Mouse (Mus musculus): Measurements from ENCODE around the gene Tmem233. TPM values are rescaled to one million over a fixed set of nuclear protein-coding genes. Genes with fewer than 3 reads are reported as not detected.

The Tmem233 gene
- polyA plus RNA-seq, 1 experiment from 2014 or later = not detected

DNA sequence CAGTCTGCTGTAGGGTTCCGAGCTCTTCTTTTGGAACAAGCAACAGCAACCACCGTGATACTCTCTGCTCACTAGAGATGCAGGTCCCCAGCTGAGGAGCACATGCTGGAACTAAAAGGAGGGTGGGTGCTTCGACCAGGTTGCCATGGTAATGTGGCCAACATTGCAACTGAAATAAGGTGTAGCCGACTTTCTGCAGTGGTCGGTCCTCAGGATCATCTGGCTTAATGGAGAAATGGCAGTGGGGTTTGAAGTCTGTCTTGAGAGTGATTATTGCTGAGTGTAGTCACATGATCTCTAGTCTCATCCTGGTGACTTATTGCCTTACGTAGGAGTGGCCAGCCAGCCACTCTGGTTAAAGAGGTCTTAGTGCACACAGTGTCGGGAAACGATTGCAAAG lies 69.2 kb downstream of the Tmem233 start:
- H3K4me3 ChIP-seq (replicated peaks; ENCODE audit: low read length) = no peak overlapping the region
- no peak for ATAC-seq (ENCODE audit: low FRiP score)

GRCm38 (mm10) chr5:116012503-116012902 lies 70.5 kb downstream of the Tmem233 start:
- Histone ChIP-seq H3K4me1 (replicated peaks; ENCODE audit: control insufficient read depth, insufficient read depth, low read length) (no peaks in the 10 kb centered on the region), H3K4me2 (replicated peaks) (no peak overlapping the region), H3K4me3 (replicated peaks; ENCODE audit: low read length) (no peak overlapping the region), H3K9me3 (ENCODE audit: control insufficient read depth, low read length) (no peaks in the 10 kb centered on the region), H3K27ac (no peak overlapping the region), H3K9ac (no peak overlapping the region), H3K27me3 (ENCODE audit: control insufficient read depth, insufficient read depth, low read length) (no peaks in the 10 kb centered on the region), H3K36me3 (replicated peaks; ENCODE audit: control insufficient read depth, insufficient read depth) (peaks cover 51% of the 10 kb centered on the region)
- ATAC-seq (ENCODE audit: low FRiP score) = no peak
- 94% methylated on average over 7 of the region's 7 CpGs for whole genome bisulfite sequencing
- no peak for DNase-seq (ENCODE audit: low spot score)

More for the DNA sequence above, 69.2 kb downstream of the Tmem233 start:
- Histone ChIP-seq H3K4me2 (replicated peaks) (no peak overlapping the region), H3K27me3 (ENCODE audit: control insufficient read depth, insufficient read depth, low read length) (no peaks in the 10 kb centered on the region), H3K4me1 (replicated peaks; ENCODE audit: control insufficient read depth, insufficient read depth, low read length) (no peaks in the 10 kb centered on the region), H3K9me3 (ENCODE audit: control insufficient read depth, low read length) (no peaks in the 10 kb centered on the region), H3K27ac (no peak overlapping the region), H3K36me3 (replicated peaks; ENCODE audit: control insufficient read depth, insufficient read depth) (peaks cover 64% of the 10 kb centered on the region), H3K9ac (no peak overlapping the region)
- 82% methylated on average over 8 of the region's 8 CpGs for WGBS
- DNase-seq (ENCODE audit: low spot score) = no peak

DNA sequence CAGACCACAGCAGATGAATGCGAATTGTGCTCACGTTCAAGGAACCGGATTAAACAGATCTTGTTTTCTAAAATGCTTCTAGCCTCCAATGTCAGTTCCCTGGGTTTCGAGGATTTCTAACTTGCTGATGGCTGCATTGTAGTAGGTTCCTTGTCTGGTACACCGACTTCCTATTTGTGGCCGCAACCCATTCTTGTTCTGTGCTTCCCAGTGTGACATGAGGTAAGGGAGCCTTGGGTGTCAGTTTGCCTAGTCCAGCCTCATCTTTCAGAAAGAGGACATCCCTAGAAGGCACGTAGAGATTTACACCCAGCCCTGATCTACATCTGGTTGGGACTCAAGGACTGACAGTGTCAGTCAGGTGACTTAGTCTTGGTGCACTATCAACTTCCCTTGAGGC lies 71.3 kb downstream of the Tmem233 start:
- Histone ChIP-seq H3K4me3 (replicated peaks; ENCODE audit: low read length) (no peak overlapping the region), H3K4me1 (replicated peaks; ENCODE audit: control insufficient read depth, insufficient read depth, low read length) (no peaks in the 10 kb centered on the region), H3K27ac (no peak overlapping the region), H3K36me3 (replicated peaks; ENCODE audit: control insufficient read depth, insufficient read depth) (peaks cover 43% of the 10 kb centered on the region), H3K4me2 (replicated peaks) (no peak overlapping the region), H3K27me3 (ENCODE audit: control insufficient read depth, insufficient read depth, low read length) (no peaks in the 10 kb centered on the region), H3K9me3 (ENCODE audit: control insufficient read depth, low read length) (no peaks in the 10 kb centered on the region), H3K9ac (no peak overlapping the region)
- 93% methylated on average over 7 of the region's 7 CpGs for WGBS
- no peak for ATAC-seq (ENCODE audit: low FRiP score)
- no peak for DNase-seq (ENCODE audit: low spot score)

DNA sequence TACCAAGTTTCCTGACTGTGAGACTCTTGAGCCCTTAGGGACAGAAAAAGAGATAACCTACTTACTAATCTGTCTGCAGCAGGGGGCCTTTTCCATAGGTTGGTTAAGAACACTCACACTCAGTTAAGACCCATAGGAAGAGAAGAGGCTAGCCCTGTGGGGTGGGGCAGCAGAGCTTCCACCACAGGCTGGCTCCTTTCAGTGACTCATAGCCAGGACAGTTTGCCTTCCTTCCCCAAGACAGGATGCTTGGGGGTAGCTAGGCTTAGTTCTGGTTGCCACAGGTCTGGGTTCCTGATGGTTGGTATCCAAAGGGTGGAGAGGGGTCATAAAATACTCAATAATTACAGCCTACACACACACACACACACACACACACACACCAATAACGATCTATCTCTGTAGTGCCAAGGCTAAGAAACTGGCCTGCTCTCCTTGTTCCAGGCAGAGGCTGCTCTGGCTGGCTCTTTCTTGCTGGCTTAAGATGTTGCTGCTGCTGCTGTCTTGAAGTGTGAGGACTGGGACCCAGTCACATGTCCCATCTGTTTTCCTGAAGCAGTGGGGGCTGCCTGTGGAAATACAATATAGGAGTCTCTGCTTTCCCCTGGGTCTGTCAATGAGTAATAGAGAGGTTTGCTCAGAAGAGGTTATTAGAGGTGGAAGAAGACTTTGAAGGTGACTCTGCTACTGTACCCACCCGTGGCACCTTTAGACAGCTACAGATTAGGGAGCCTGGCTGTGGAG lies 73.0 kb downstream of the Tmem233 start:
- DNase-seq (ENCODE audit: low spot score) (no peak), ATAC-seq (ENCODE audit: low FRiP score) (no peak)
- Histone ChIP-seq H3K27ac (no peak overlapping the region), H3K4me3 (replicated peaks; ENCODE audit: low read length) (no peak overlapping the region), H3K27me3 (ENCODE audit: control insufficient read depth, insufficient read depth, low read length) (no peaks in the 10 kb centered on the region), H3K9ac (no peak overlapping the region), H3K9me3 (ENCODE audit: control insufficient read depth, low read length) (no peaks in the 10 kb centered on the region), H3K4me2 (replicated peaks) (no peak overlapping the region), H3K4me1 (replicated peaks; ENCODE audit: control insufficient read depth, insufficient read depth, low read length) (no peaks in the 10 kb centered on the region), H3K36me3 (replicated peaks; ENCODE audit: control insufficient read depth, insufficient read depth) (peaks cover 27% of the 10 kb centered on the region)
- 93% methylated on average over 2 of the region's 2 CpGs for WGBS

DNA sequence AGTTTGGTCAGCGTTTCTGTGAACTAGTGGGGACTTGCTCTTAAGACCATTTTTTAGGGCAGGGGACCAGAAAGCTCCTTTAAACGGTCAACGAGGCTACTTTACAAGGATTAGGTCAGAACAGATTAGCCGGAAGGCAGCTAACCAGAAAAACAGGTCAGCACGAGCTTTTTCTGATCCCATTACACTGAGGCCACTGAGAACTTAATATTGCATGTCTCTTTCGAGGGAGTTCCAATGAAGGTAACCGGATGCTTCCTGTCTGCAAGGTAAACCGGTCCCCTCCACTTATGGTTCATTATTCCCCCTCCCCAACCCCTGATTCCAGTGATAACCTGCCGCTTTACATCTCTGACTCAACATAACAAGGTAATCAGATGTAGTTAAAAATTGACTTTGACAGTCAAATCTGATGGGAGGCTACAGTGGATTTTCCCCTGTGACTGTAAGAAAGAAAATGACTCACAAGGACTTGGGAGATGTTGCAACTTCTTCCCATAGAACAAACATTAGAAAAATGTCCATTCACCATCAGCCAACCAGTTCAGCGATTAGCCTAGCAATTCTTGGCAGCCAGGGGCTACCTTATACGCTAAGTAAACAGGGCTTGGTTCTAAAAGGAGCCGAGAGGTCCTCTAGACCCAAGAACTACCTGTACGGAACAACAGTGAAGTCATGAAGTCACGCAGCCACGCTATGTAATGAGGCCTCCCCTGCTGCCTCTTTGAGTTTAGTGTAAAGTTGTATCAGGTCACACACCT lies 73.8 kb downstream of the Tmem233 start:
- Histone ChIP-seq H3K9me3 (ENCODE audit: control insufficient read depth, low read length) (no peaks in the 10 kb centered on the region), H3K9ac (no peak overlapping the region), H3K4me1 (replicated peaks; ENCODE audit: control insufficient read depth, insufficient read depth, low read length) (0 out of 2 replicates have a peak, but pooled peaks cover 6% of the 10 kb centered on the region), H3K36me3 (replicated peaks; ENCODE audit: control insufficient read depth, insufficient read depth) (peaks cover 19% of the 10 kb centered on the region), H3K27me3 (ENCODE audit: control insufficient read depth, insufficient read depth, low read length) (no peaks in the 10 kb centered on the region), H3K27ac (no peak overlapping the region), H3K4me2 (replicated peaks) (no peak overlapping the region), H3K4me3 (replicated peaks; ENCODE audit: low read length) (no peak overlapping the region)
- no peak for ATAC-seq (ENCODE audit: low FRiP score)
- no peak for DNase-seq (ENCODE audit: low spot score)
- whole genome bisulfite sequencing = 91% methylated on average over 15 of the region's 15 CpGs

DNA sequence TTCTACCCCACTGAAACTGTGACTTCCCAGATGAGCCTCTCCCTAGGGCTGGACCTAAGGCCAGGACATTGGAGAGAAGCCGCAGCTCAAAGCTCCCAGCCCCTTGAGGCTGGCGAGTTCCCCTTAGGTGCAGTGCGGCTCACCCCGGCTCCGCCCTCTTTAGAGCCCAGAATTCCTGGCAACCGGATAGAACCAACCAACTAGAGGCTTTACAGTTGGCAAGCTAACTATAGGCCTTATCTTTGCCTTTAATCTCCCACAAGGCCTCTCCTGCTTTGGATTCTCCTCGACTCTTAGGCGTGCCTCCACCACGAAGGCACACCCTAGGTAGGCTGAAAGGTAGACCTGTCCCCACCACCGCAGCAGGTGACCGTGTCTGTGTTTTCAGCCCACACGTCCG lies 75.3 kb downstream of the Tmem233 start:
- Histone ChIP-seq H3K4me2 (replicated peaks) (no peak overlapping the region), H3K36me3 (replicated peaks; ENCODE audit: control insufficient read depth, insufficient read depth) (peaks cover 4% of the 10 kb centered on the region), H3K4me1 (replicated peaks; ENCODE audit: control insufficient read depth, insufficient read depth, low read length) (0 out of 2 replicates have a peak, but pooled peaks cover 14% of the 10 kb centered on the region), H3K27me3 (ENCODE audit: control insufficient read depth, insufficient read depth, low read length) (no peaks in the 10 kb centered on the region), H3K4me3 (replicated peaks; ENCODE audit: low read length) (no peak overlapping the region), H3K27ac (no peak overlapping the region), H3K9ac (no peak overlapping the region), H3K9me3 (ENCODE audit: control insufficient read depth, low read length) (no peaks in the 10 kb centered on the region)
- WGBS = 92% methylated on average over 13 of the region's 13 CpGs
- ATAC-seq (ENCODE audit: low FRiP score) (no peak), DNase-seq (ENCODE audit: low spot score) (no peak)

DNA sequence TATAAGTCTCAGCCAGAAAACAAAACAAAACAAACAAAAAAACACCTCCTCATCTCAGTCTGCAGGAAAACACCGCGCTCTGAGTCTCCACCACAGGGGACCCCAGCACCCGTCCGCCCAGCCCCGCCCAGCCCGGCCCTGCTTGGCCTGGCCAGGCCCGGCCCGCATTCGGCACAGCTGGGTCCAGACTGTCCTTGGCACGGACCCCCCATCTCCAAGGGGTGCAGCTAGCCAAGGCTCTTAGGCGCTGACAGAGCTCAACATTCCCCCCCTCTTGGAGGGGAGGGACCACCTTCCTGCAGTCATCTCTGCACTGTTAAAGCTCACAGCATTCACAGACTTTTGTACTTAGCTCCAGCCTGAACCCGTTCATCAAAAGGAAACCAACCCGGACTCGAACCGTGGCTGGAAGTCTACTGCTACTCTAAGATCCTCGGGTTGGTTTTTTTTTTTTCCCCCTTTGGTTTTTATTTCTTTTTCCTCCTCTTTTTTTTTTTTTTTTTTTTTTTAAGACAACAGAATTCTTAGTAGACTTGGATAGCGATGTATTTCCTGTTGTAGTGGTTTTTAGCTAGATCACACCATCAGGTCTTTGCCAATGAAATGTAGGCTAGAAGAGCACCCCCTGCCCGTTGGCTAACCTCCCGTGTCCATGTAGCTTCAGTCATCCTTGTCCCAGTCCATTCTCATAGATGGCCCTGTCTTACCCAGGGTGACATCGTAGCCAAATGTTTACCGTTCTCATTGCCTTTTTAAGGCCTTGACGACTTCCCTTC lies 76.5 kb downstream of the Tmem233 start:
- H3K9me3 ChIP-seq (ENCODE audit: control insufficient read depth, low read length) = no peaks in the 10 kb centered on the region
- ATAC-seq (ENCODE audit: low FRiP score) = no peak
- H3K4me1 ChIP-seq (replicated peaks; ENCODE audit: control insufficient read depth, insufficient read depth, low read length) = 0 out of 2 replicates have a peak, but pooled peaks cover 14% of the 10 kb centered on the region
- no peak overlapping the region for H3K27ac ChIP-seq
- H3K4me2 ChIP-seq (replicated peaks) = no peak overlapping the region
- H3K36me3 ChIP-seq (replicated peaks; ENCODE audit: control insufficient read depth, insufficient read depth) = no peaks in the 10 kb centered on the region
- no peaks in the 10 kb centered on the region for H3K27me3 ChIP-seq (ENCODE audit: control insufficient read depth, insufficient read depth, low read length)
- WGBS = 62% methylated on average over 22 of the region's 22 CpGs
- no peak overlapping the region for H3K4me3 ChIP-seq (replicated peaks; ENCODE audit: low read length)
- no peak overlapping the region for H3K9ac ChIP-seq
- DNase-seq (ENCODE audit: low spot score) = no peak

GRCm38 (mm10) chr5:116004271-116004670 lies 78.8 kb downstream of the Tmem233 start:
- no peak overlapping the region for H3K4me3 ChIP-seq (replicated peaks; ENCODE audit: low read length)
- DNase-seq (ENCODE audit: low spot score) (no peak), ATAC-seq (ENCODE audit: low FRiP score) (no peak)
- H3K4me2 ChIP-seq (replicated peaks) = peak overlapping the region; percentile 19
- no peaks in the 10 kb centered on the region for H3K36me3 ChIP-seq (replicated peaks; ENCODE audit: control insufficient read depth, insufficient read depth)
- no peak overlapping the region for H3K9ac ChIP-seq
- 74% methylated on average over 10 of the region's 10 CpGs for WGBS
- 0 out of 2 replicates have a peak overlapping the region, but pooled peaks have one; percentile 9 for H3K27ac ChIP-seq
- 0 out of 2 replicates have a peak, but pooled peaks cover 14% of the 10 kb centered on the region for H3K4me1 ChIP-seq (replicated peaks; ENCODE audit: control insufficient read depth, insufficient read depth, low read length)
- H3K9me3 ChIP-seq (ENCODE audit: control insufficient read depth, low read length) = no peaks in the 10 kb centered on the region
- no peaks in the 10 kb centered on the region for H3K27me3 ChIP-seq (ENCODE audit: control insufficient read depth, insufficient read depth, low read length)

GRCm38 (mm10) chr5:116003825-116004224 lies 79.2 kb downstream of the Tmem233 start:
- Histone ChIP-seq H3K4me3 (replicated peaks; ENCODE audit: low read length) (no peak overlapping the region), H3K27me3 (ENCODE audit: control insufficient read depth, insufficient read depth, low read length) (no peaks in the 10 kb centered on the region), H3K36me3 (replicated peaks; ENCODE audit: control insufficient read depth, insufficient read depth) (no peaks in the 10 kb centered on the region), H3K9me3 (ENCODE audit: control insufficient read depth, low read length) (no peaks in the 10 kb centered on the region), H3K9ac (no peak overlapping the region), H3K4me2 (replicated peaks) (peak overlapping the region; percentile 19), H3K4me1 (replicated peaks; ENCODE audit: control insufficient read depth, insufficient read depth, low read length) (0 out of 2 replicates have a peak, but pooled peaks cover 14% of the 10 kb centered on the region), H3K27ac (no peak overlapping the region)
- DNase-seq (ENCODE audit: low spot score) (no peak), ATAC-seq (ENCODE audit: low FRiP score) (no peak)
- 39% methylated on average over 13 of the region's 13 CpGs for WGBS
